Mouse (Mus musculus) testis, postnatal 10 days (tissue): Measurements from ENCODE around the gene Plekha6.

Experiments used
- DNase-seq: peaks from one replicate; pipeline ENCODE4 v3.0.0; 2021; ENCODE audit warnings: low spot score

Gene Plekha6

DNA sequence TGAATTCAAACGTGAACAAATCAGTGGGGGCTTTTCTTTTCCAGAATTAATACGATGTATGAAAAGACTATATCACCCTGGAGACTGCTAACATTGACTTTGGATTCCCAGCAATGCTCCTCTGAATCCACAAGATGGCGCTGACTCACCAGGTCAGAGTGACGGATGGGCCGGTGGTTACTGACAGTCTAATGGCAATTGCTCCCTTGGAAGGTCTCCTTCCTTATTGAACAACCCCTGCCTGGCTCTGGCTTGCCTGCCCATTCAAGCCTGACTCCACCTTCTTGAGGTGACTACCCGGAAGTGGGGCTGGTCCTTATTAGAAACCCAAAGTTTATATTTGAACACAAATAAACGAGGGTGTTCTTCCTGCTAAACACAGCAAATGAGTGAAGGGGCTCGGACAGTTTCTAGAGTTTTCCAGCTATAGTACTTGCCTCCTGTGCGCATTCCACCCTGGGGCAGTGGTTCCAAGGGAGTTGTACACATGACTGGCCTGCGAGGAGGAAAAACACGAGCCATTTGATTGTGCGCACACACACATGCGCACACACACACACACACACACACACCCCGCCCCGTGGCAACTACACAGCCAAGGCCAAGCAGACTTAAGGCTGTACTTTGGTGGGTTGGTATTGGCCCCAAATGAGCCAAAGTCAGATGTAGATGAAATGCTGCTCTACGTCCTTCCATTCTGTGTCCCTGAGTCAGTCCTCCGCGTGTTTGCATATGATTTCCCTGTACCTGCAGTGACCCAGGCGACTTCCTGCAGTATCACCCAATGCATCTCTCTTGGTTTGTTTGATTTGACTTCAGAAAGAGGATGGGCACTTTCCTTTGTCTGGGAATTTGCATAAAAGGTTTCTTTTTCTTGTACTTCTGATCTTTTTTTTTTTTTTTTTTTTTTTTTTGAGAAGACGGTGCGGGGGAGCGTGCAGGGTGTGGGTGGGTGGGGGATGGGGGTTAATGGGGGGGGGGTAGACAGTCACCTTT lies 17.7 kb upstream of the Plekha6 start:
- no peak for DNase-seq

DNA sequence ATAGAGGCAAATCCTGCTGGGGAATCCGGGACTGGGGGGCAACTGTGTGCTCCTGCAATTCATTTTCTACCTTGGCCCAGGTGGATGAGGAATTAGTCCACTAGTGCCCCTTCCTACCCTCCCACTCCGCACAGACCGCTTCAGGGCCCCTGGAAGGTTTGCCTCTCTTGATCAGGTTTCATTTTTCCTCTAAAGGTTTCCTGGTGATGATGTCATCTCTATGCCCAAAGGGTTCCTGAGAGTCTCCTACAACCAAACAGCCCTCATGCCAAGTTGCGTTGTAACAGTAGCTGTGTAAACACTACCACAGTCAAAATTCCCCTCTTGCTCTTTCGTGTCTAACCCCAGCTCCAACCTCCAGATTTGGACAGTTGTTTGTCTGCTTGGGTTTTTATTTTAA lies 16.7 kb upstream of the Plekha6 start:
- no peak for DNase-seq

DNA sequence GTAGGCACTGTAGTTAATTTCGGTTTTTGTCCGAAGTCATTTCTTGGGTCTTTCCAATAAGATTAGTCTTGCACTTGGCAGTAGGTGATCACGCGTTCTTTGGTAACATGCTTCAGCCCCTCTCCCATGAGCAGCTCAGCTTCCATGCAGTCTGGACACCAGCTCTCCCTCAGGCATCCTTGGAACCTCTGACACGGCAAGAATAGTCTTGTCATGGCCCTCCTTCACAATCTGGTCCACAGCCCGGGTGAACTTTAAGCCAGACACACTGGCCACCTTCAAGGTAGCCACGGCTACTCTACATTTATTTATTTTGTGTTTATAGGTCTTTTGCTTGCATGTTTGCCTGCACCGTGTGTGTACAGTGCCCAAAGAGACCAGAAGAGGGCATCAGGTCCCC lies 15.9 kb upstream of the Plekha6 start:
- DNase-seq, result peak; percentile 32

DNA sequence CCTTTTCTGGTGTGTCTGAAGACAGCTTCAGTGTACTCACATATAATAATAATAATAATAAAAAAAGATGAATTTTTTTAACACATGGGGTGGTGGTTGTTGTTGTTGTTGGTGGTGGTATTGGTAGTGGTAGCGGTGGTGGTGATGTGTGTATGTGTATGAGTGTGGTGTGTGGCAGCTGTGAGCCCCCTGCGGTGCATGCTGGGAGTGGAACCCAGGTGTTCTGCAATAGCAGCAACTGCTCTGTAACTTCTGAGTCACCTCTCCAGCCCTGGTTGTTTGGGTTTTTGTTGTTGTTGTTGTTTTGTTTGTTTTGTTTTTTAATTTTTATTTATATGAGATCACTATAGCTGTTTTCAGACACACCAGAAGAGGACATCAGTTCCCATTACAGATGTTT lies 13.5 kb upstream of the Plekha6 start:
- no peak for DNase-seq

DNA sequence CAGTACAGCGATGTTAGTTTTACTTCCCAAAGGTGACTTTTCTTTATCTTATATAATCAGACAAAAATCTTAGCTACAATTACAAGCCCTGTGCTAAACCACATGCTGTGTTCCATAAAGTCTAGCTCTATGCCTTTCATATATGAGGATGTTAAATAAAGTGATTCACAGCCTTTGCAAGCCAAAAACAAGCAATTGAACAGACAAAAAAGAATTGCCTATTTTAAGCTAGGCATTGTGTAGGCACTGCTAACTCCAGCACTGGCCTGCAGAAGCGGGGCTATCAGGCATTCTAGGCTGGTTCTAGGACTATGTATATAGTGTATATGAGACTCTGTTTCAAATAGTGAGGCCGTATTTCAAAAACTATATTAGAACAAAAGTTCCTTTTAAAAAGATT lies 11.8 kb upstream of the Plekha6 start:
- no peak for DNase-seq

DNA sequence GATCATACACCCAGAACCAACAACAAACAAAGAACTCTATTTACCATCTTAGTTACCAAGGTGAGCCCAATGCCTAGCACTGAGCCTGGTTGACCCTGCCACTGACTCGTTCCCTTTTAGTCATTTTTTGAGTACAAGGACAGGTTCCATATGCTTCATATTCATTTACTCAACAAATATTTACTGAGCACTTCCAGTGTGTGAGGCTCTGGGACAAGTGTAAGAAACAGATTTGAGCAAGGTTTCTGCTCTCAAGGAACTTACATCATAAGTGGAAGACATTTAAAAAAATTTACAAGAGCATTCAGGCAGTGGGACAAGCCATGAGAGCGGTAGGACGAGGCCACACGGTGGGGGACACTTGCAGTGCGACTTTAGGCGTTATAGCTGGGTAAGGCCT lies 8.7 kb upstream of the Plekha6 start:
- DNase-seq, result no peak

DNA sequence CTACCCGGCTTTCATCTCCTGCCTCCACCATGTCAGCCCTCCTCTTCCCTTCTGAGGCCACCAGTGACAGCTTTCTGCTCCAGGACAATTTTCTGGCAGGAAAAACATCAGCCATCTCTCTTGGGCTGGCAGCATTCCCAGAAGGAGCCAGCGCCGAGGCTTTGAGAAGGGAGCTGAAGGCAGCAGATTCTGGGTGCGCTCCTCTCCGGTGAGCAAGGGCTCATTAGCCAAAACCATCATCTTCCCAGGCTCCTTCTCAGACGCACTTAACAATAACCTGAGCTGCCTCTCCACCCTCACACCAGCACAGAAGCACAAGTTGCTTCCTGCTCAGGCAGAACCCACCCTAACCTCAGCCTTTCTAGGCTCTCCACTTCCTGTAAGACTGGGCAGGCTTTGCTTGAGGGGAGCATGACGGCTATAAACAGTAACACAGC lies 4.9 kb upstream of the Plekha6 start:
- DNase-seq, result no peak

DNA sequence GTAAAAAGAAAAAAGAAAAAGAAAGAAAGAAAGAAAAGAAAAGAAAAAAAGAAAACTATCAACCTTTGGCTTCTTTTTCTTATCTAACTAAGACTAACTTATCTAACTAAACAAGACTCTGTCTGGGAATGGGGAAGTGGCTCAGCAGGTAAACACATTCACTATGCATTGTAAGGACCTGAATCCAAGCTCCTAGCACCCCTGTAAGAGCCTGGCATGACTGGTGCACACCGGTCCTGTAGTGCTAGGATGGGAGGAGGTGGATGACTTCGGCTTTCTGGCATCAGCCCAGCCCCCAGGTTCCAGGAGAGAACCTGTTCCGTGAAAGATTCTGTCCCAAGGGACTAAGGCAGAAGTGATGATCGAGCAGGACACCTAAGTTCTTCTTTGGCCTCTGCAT lies 2.5 kb upstream of the Plekha6 start:
- no peak for DNase-seq

DNA sequence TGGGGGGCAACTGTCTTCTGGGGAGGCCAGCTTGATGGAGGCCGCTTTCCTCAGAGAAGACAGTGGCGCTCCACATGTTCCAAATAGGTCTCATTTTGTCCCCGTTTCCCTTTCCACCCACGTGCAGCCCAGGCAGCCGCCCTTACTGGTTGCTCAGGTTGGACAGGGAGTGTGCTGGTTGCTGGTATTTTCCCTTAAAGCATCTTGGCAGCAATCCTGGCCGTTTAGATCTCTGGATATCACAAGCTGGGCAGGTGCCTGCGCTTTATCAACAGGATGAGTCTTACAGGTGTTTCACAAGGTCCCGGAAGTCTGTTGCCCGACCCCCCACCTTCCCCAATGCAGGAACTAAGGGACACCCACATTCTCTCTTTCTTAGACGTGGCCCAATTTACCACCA lies 2.0 kb upstream of the Plekha6 start:
- DNase-seq, result no peak

DNA sequence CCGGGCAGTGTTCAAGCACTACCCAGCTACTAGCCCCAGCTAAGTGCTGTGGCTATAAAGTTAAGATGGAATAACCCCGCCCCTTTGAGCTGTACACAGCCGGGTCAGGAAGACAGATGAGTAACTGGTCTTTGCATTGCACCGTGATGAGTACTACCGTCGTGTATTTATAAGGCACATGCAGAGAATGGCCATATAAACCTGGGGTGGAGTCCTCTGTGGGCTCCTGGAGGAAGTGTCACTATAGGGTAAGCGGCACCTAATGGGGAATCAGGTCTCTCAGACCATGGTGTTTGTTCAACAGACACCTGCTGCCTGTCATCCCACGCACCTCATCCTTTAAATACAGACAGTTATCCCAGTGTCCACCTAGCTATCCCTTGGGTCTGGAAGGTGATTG lies 1.0 kb upstream of the Plekha6 start:
- DNase-seq, result no peak

DNA sequence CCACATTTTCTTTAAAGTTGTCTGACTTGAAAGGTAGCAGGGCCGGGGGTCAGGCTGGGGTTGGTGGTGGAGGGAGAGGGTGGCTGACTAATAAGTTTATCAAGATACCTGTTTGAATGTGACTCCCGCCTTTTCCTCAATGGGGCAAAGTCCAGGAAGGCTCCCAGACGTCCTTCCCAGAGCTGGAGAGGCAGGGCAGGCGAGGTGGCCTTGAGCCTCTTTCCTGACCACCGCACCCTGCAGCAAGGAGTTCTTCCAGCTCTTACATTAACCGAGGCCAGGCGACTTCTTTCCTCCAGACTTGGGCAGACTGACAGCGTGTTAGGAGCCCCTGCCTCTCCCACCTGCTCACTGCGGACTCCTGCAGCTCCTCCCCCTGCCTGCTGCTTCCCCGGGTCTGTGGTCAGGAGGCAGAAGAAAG lies 591 bp downstream of the Plekha6 start:
- peak; percentile 55 for DNase-seq

DNA sequence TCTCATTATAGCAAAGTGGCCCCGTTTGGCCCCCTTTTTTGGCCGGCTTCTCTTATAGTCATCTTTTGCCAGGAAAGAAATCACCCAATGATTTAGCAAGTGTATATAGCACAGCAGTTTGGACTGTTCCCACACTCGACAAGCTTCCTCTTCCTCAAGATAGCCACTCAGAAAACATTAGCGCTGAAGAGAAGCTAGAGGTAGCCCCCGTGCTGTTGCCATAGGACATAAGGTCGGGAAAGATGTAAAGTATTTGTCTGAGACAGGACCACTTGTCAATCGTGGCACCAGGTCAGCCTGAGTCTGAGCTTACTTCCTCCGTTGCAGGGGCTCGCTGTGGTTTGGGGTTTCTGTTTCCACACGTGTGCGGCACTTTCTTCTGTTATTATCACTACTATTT lies 1.1 kb downstream of the Plekha6 start:
- no peak for DNase-seq

DNA sequence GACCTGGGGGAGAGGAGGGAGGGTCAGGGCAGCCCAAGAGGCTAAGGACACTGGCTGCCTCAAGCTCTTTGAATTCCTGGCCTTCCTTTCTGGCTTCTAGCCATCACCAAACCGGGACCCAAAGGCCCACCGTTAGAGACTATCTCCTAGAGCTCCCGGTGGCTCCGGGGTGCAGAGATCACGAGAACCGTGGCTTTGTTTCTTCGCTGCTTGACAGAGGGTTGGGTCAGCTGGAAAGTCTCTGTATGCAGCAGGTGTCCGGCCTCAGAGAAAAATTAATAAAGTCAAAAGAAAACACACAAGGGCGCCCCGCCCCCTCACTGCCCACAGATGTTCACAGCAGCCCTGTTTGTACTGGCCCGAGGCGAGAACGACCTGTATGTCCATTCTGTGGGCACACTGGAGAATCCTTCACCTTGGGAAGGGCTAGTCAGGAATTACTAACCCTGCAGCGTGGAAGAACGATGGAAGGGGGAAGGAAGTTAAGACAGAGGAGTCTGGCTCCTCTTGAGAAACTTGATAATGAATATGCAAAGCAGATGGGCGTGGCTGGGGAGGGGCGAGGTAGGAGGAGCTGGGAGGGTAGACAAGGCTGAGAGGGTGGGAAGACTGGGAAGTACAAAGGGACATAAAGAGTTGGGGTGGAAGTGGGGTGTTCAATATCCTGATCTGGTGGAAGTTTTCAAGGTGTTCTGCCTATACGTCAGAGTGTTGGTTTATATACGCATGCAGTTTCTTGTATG lies 4.5 kb downstream of the Plekha6 start:
- DNase-seq, result peak; percentile 64

DNA sequence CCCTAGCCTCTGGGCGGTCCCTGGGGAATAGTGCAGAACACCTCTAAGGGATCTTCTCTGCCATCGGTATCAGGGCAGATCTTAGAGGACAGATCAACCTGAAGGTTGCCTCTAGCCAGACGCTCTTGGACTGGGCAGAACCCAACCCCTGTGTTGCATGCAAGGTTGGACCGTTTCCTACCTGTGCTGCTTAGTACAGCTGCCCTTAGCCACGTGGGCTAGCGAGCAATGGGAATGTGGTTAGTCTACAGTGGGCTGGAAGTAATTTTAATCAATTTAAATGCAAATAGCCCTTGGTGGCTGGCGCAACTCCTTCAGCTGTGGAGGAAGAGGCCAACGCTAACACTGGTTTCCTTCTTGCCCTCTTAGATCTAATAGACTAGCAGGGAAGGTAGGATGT lies 6.2 kb downstream of the Plekha6 start:
- DNase-seq, result no peak

DNA sequence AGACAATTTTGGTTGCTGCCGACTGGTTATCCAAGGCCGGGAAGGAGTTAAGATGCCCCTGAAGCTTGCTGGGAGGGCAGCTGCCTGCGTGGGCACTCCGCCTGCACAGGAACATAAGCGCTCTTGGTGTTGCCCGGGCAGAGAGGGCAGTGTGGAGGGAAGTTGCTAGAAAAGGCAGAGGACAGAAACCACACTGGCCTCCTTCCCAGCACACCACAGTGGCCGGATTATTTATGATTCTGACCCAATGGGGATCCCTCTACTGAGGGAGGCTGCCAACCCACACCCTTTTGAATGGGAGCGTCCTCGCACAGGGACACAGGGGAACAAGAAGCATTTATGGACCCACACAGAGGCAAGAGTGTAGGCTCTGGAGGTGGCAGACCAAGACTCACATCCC lies 7.3 kb downstream of the Plekha6 start:
- DNase-seq, result no peak

DNA sequence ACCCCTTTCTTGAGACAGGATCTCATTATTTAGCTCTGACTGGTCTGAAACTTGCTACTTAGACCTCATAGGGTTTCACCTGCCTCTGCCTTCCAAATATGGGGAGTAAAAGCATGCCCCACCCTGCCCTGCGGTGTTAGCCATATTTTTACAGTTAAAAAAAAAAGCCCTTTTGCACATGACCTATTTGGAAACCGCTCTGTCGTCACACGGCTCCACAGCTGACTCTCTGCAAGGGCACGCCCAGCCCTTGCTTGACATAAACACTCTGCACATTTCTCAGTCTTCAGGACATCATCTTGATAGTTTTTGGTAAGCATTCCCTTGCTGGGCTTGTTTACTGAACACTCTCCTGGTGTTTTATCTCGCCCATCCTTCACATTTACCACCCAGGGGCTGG lies 11.1 kb downstream of the Plekha6 start:
- DNase-seq, result no peak

DNA sequence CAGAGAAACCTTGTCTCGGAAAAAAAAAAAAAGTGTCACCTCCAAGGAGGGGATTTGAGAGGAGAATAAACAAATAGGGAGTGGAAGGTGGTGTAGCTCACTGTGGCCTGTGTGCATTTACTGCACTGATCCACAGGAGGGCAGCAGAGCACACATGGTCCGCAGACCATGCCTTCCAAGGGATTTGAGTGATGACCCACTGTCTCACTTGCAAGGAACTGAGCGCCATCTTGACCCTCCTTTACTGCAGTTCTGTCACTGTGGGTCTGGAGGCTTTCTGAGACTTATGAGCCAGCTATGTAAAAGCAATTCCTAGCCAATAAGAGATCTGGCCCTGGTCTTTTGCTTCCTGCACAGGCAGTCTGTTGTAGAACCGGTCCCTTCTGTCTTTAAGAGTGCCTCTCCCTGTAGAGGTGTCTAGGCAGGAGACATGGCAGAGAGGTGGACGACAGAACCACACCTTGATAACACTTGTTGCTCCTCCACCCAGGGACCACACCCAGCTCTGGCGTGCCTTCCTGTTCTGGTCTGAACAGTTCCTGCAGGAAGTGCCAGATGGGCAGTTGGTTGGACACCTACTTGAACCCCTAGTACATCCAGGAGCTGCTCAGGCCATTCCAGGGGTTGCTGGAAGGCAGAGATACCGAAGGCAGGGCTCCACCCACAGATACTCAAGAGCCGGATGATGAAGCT lies 13.6 kb downstream of the Plekha6 start:
- DNase-seq, result peak; percentile 80

DNA sequence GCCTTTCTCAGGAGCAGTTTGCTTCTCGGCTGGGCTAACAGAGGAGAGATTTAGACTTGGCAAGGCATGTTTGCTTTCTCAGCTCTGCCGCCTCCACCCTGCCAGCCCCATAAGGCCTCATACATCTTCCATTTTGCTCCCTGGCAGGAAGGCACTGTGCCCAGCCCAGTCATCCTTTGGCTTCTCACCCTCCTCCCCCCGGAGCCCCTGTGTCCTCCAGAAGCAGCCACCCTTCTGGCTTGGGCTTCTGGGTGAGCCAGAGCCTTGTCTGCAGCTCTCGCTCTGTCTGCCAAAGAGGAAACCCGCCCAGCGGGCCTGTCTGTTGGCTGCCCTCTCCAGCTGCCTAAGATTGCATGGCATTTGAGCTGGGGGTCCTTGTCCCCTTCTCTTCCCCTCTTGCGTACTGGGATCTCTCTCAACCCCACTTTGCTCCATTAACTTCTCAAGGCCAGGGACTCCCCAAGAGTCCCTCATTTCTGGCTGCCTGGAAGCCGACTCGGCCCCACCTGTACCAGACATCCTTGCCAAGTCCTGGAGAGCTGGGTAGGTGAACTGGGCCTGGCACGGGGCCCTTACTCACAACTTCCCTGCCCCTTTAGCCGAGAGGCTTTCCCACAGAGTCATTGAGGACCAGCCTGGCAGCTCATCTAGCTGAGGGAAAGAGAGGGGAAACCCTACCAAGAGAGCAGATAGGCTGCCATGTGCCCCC lies 14.9 kb downstream of the Plekha6 start:
- DNase-seq, result no peak

DNA sequence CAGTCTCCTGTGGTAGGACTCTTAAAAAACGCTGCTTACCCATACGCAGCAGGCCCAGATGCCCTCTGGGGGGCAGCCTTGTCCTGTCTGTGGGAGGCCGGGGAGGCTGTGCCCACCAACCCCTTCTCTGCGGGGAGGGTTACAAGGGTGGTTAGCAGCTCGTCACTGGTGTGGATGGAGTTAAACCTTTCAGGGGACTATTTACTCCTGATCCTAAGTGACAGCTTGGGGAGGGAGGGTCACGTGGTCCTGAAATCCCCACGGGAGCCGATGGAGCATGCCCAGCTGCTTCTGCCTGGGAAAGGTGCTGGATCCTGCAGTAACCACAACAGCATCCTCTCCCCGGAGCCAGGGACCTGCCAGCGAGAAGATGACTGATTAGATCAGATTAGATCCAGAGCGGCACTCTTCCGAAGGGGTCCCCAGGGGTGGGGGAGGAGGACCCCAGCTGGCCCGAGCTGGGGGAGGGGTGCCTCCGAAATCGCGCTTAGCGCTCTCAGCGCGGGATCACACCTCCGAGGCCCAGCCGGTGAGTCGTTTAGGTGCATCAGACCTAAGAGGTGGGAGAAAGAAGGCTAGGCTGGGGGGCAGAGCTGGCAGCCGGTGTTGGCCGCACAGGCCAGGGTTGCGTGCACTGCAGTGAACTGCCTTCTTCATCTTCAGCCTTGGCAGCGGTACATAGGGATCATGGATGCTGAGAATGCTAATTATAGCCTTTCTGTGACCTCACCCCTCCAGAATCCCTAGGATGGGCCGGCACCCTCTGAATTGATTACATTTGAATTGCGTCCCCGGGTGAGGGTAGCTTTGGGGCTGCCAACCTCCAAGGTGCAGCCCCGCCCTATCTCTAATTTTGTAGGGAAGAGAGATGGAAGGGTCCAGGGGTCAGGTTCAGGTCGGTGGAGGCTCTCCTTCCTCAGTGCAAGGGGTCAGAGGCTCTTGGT lies 17.3 kb downstream of the Plekha6 start:
- DNase-seq, result peak; percentile 86

DNA sequence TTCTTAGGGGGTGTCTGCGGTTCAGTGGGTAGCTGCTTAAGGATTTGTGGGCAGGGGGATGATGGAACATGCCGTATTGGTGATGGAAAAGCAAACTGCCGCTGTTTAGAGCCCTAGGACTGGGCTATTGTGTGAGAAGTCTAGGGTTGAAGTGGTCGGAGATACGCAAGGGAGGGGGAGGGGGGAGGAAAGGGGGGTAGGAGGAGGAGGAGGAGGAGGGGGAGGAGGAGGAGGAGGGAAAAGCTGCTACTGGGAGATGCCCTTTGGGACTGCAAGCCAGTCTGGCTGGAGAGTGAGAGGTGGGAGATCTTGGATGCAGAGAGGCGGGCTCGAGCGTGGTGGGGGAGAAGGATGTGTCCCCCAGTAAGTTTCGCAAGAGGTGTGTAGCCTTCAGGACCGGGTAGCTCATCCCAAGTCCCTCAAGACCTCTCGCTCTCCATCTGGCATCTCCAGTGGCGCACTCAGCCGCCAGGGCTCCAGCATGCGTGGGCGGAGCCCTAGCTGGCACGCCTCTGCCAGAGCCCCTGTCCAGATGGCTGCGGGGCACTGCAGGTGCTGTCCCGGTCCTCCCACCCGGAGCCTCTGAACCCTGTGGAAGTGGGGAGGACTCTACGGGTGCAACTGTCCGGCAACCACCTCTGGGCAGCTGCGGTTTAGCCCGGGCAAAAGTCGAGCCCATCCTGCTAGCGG lies 18.2 kb downstream of the Plekha6 start:
- peak; percentile 65 for DNase-seq
